Mouse (Mus musculus) hindbrain, embryonic 15.5 days (tissue): ENCODE data around the gene Gp1bb. TPM values are rescaled to one million over a fixed set of nuclear protein-coding genes. Genes with fewer than 3 reads are reported as not detected.
A peak's percentile ranks its signal among the peaks of the same experiment; 100 is the strongest.

Source experiments
- ATAC-seq: fragments of 200-750 bp; cut with Nextera tagmentation; 2 replicates; pipeline ENCODE4 v1.8.0; 2017; ENCODE audit warnings: low read depth, moderate number of reproducible peaks, moderate TSS enrichment; ENCODE audit not compliant: low FRiP score
- H3K27ac ChIP-seq: fragments of 300-500 bp; sonication (generic); replicated peaks from 2 replicates; pipeline ENCODE4 v1.5.1; 2015; ENCODE audit warnings: mild to moderate bottlenecking, inconsistent platforms
- H3K27me3 ChIP-seq: fragments of 300-500 bp; sonication (generic); 2 replicates; pipeline ENCODE4 v1.6.1; 2015; ENCODE audit warnings: control low read depth, inconsistent platforms
- H3K36me3 ChIP-seq: fragments of 300-500 bp; sonication (generic); 2 replicates; pipeline ENCODE4 v1.6.1; 2015; ENCODE audit warnings: control low read depth, inconsistent platforms
- H3K4me1 ChIP-seq: fragments of 300-500 bp; sonication (generic); replicated peaks from 2 replicates; pipeline ENCODE4 v1.6.1; 2015; ENCODE audit warnings: control low read depth, inconsistent platforms
- H3K4me2 ChIP-seq: fragments of 300-500 bp; sonication (generic); 2 replicates; pipeline ENCODE4 v1.6.1; 2015; ENCODE audit warnings: moderate library complexity, mild to moderate bottlenecking, inconsistent platforms
- H3K4me3 ChIP-seq: fragments of 300-500 bp; sonication (generic); 2 replicates; pipeline ENCODE4 v1.5.1; 2015; ENCODE audit warnings: mild to moderate bottlenecking, inconsistent platforms
- H3K9ac ChIP-seq: fragments of 300-500 bp; sonication (generic); 2 replicates; pipeline ENCODE4 v1.6.1; 2015; ENCODE audit warnings: inconsistent platforms
- H3K9me3 ChIP-seq: fragments of 300-500 bp; sonication (generic); 2 replicates; pipeline ENCODE4 v1.6.1; 2016; ENCODE audit warnings: control low read depth, inconsistent platforms
- WGBS: fragments of 180-500 bp; shearing (Covaris S2); methylation state at CpG from one replicate; pipeline ENCODE4 v1.1.7; 2015; 5-methylcytosine and 5-hydroxymethylcytosine counted together
- polyA plus RNA-seq: library from polyadenylated mRNA; unstranded; fragments of >200 nt; fragmentation: Nextera tagmentation; extraction: Ambion mirVana; gene quantifications from 2 replicates; pipeline ENCODE4 v1.2.1, GENCODE M21; 2015

Gp1bb gene
- polyA plus RNA-seq, 1 experiment from 2014 or later, result 14.8 TPM

DNA sequence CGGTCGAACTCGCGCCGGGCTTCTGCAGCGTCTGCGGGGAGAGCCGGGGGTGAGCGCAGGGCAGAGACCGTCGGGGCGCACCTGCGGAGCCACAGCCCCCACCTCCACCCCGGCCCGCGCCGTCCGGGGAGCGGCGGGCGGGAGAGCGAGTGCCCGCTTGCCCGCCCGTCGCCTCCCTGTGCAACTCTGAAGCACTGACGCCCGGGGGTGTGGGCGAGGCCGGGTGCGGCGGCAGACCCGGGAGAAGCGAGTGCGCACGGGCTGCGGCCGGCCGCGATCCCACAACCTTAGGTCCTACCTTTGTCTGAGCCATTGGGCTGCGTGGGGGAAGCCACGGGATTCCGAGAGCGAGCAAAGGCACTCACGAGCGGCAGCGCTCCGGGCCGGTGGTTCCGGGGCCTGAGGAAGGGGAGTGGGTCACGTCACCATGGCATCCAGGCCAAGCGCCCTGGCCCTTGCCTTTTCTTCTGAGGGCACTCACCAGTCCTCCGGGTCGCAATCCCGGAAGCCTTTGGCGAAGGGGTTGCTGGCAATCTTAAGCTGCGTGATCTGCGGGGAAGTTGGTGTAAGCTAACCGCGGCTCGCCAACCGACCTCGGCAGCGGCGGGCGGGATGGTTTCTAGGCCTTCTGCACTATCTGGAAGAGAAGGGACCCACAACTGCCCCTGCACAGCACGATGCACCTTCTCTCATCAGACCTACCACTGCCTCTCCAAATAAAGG, 39.6 kb downstream of the Gp1bb start:
- no peak overlapping the region for H3K9ac ChIP-seq
- ATAC-seq, result peak; percentile 7; the same call in 1 of the 2 replicates
- 3% methylated on average over 57 of the region's 67 CpGs for WGBS

DNA sequence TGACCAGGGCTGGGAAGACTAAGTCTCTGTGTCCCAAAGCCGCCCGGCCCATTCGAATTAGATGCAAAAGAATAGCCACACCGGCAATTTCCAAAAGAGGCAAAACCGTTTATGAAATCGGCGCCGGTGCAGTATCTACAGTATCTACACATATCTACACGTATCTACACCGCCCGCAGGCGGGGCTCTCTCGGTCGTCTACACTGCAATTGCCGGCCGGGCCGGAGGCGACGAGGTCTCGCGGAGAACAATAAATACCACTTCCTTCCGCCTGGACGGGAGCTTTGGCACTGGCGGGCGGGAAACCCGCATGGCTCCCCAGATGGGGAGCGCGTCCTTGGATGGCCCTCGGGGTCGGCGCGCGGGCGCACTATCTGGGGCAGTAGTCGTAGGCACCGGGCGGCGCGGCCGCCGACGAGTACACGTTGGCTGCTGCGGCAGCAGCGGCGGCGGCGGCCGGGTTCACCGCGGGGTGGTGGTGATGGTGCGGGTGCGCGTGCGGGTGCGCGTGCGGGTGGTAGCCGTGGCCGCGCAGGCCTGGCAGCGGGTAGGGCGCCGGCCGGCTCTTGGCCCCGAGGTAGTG, 40.5 kb downstream of the Gp1bb start:
- WGBS, result under 1% methylated on average over 64 of the region's 66 CpGs
- Histone ChIP-seq H3K4me1 (peaks cover 28% of the 10 kb centered on the region), H3K27me3 (peaks cover 92% of the 10 kb centered on the region), H3K9ac (no peak overlapping the region; the same call in 1 of the 2 replicates), H3K4me2 (peak overlapping the region; percentile 62), H3K36me3 (no peaks in the 10 kb centered on the region), H3K4me3 (peak overlapping the region; percentile 39), H3K9me3 (no peaks in the 10 kb centered on the region), H3K27ac (no peak overlapping the region)
- ATAC-seq, result peak; percentile 13; the same call in 1 of the 2 replicates

More for the DNA sequence above, 39.6 kb downstream of the Gp1bb start:
- Histone ChIP-seq H3K4me2 (peak overlapping the region; percentile 62), H3K27me3 (peaks cover 88% of the 10 kb centered on the region), H3K4me3 (peak overlapping the region; percentile 39), H3K27ac (no peak overlapping the region), H3K9me3 (no peaks in the 10 kb centered on the region), H3K4me1 (peaks cover 33% of the 10 kb centered on the region), H3K36me3 (no peaks in the 10 kb centered on the region)

DNA sequence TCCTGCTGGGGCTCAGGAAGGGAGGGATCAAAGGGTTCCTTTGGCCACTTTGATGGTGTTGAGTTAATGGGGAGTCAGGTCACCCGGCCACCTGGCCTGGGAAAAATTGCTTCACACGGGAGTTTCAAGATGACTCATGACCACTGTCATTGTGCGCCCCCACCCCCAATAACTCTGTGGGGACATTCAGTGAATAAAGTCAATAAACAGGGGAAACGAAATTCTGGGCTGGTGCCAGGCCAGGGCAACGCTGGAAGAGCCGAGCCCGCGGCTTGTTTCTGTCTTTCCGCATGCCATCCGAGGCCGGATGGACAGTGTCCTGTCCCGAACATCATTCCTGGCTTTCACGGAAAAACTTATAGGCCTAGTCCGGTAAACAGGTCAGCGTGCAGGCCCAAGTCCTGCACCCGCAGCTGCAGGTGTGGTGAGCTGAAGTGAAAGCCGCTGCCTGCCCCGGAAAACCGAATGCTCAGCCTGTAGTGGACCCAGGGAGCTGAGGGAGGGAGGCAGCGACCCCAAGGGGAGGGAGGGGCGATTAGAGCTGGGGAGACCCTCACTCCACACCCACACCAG, 41.1 kb downstream of the Gp1bb start:
- Histone ChIP-seq H3K4me3 (peak overlapping the region; percentile 39), H3K36me3 (no peaks in the 10 kb centered on the region), H3K4me2 (peak overlapping the region; percentile 62), H3K9me3 (no peaks in the 10 kb centered on the region), H3K4me1 (peaks cover 22% of the 10 kb centered on the region), H3K27me3 (peaks cover 90% of the 10 kb centered on the region), H3K9ac (no peak overlapping the region), H3K27ac (no peak overlapping the region)
- no peak for ATAC-seq
- 3% methylated on average over 21 of the region's 21 CpGs for WGBS

DNA sequence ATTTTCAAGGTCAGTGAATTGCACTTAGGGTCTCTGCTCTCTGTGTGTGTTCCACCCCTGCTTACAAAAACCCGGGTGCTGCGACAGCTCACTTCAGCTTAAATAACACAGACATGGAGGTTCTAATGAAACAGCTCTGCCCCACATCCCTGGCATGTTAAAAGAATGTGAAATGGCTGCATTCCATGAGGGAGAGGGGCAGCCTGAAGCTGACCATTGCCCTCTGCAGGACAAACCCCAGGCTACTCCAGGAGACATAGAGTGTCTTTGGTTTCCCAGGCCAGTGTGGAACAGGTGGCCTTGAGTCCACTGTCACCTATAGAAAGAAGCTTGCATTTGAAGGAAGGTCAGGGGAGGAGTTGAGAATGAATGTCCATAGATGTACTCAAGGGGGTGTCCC, 41.8 kb downstream of the Gp1bb start:
- Histone ChIP-seq H3K27me3 (peaks cover 82% of the 10 kb centered on the region), H3K9me3 (no peaks in the 10 kb centered on the region), H3K4me3 (no peak overlapping the region), H3K36me3 (no peaks in the 10 kb centered on the region), H3K4me1 (peaks cover 19% of the 10 kb centered on the region), H3K9ac (no peak overlapping the region), H3K27ac (no peak overlapping the region), H3K4me2 (no peak overlapping the region)
- no peak for ATAC-seq
- 23% methylated on average over 2 of the region's 2 CpGs for WGBS

DNA sequence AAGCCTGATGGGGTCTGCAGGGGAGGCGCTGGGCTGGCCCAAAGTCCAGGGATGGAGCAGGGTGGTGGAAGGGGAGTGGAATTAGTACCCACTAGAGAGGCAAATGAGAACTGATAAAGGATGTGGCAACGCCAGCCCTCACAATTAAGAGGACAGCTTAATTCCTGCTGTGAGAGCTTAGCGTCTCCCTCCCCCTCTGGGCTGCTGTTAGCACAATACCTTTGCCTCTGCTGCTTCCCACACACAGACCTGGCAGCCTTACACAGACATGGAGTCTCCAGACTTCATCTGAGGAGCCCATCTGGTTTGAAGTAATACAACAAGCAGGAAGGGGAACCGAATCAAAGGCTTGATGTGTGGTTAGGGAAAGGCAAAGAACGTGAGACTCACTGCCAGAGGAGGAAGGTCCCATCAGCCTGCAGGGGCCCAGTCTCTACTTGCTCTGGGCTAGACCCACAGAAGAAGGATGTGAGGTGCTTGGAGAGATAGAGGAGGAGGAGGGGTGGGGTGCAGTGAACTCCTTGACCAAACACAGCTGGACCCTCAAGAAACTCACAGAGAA, 44.5 kb downstream of the Gp1bb start:
- Histone ChIP-seq H3K27me3 (peaks cover 57% of the 10 kb centered on the region), H3K4me2 (no peak overlapping the region), H3K4me1 (peaks cover 19% of the 10 kb centered on the region), H3K9me3 (no peaks in the 10 kb centered on the region), H3K4me3 (no peak overlapping the region), H3K9ac (no peak overlapping the region), H3K27ac (no peak overlapping the region), H3K36me3 (no peaks in the 10 kb centered on the region)
- WGBS, result 26% methylated on average over 5 of the region's 5 CpGs
- no peak for ATAC-seq

DNA sequence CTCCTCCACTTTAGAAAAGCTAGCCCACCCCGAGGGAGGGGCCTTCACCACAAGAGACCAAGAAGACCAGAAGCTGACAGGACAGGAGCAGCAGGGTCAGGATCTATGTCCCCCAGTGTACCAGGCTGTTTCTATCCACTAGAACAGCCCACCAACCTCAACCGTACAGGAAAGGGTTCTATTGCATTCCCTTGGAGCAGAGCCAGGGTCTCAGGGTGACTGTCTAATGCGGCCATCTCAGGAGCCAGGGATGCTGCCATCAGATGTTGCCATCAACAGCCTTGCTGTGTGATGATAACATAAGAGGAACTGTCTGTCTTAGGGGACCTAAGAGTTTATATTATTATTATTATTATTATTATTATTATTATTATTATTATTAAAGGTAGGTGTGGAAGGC, 45.1 kb downstream of the Gp1bb start:
- WGBS, result 47% methylated on average over 3 of the region's 3 CpGs
- peaks cover 13% of the 10 kb centered on the region for H3K4me1 ChIP-seq
- peaks cover 51% of the 10 kb centered on the region for H3K27me3 ChIP-seq
- no peaks in the 10 kb centered on the region for H3K36me3 ChIP-seq
- ATAC-seq, result no peak
- no peak overlapping the region for H3K4me2 ChIP-seq
- H3K27ac ChIP-seq, result no peak overlapping the region
- no peak overlapping the region for H3K4me3 ChIP-seq
- no peak overlapping the region for H3K9ac ChIP-seq
- H3K9me3 ChIP-seq, result no peaks in the 10 kb centered on the region

DNA sequence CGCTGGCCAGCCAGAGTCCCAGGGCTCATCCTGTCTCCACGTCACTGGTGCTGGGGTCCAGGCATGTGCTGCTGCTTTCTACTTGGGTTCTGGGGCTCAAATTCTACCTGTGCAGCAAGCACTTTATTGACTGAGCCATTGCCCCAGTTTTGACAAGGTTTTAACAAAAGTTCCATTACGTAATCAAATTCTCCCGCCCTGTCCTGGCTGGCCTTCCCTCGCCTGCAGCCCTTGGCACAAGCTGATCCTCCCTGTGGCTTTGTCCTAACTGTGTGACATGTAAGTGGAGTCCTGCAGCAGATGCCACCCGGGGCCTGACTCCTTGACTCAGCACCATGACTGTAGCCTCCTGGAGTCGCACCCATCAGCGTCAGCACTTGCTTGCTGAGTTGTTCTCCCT, 48.0 kb downstream of the Gp1bb start:
- Histone ChIP-seq H3K4me2 (no peak overlapping the region), H3K4me1 (no peaks in the 10 kb centered on the region), H3K27me3 (peaks cover 23% of the 10 kb centered on the region), H3K9me3 (no peaks in the 10 kb centered on the region), H3K36me3 (no peaks in the 10 kb centered on the region), H3K27ac (no peak overlapping the region), H3K4me3 (no peak overlapping the region), H3K9ac (no peak overlapping the region)
- WGBS, result 80% methylated on average over 8 of the region's 8 CpGs
- ATAC-seq, result no peak

Other genes with a start within 250 kb of the Gp1bb start
- gene Txnrd2, start 196.0 kb downstream of the Gp1bb start, polyA plus RNA-seq, result 31.0 and 31.7 TPM in 2 replicates
- 106 and 113 TPM in 2 replicates for gene Comt, start 195.6 kb downstream of the Gp1bb start, polyA plus RNA-seq
- gene Gnb1l, start 123.7 kb downstream of the Gp1bb start, polyA plus RNA-seq, result 14.8 and 16.7 TPM in 2 replicates
- 2.9 and 3.4 TPM in 2 replicates for gene Rtl10, start 123.5 kb downstream of the Gp1bb start, polyA plus RNA-seq
- 1.1 and 1.2 TPM in 2 replicates for gene Tbx1, start 31.7 kb downstream of the Gp1bb start, polyA plus RNA-seq
- gene Gm49601, start 4.0 kb upstream of the Gp1bb start, polyA plus RNA-seq, result 14.8 and 18.8 TPM in 2 replicates
- 192 and 212 TPM in 2 replicates for gene Sept5, start 7.6 kb upstream of the Gp1bb start, polyA plus RNA-seq
- 110 and 117 TPM in 2 replicates for gene Cldn5, start 154.4 kb upstream of the Gp1bb start, polyA plus RNA-seq
- gene Ufd1, start 189.4 kb upstream of the Gp1bb start, polyA plus RNA-seq, result 105 and 109 TPM in 2 replicates
- 11.1 and 11.3 TPM in 2 replicates for gene Cdc45, start 189.6 kb upstream of the Gp1bb start, polyA plus RNA-seq
- gene 2510002D24Rik, start 214.2 kb upstream of the Gp1bb start, polyA plus RNA-seq, result 39.2 and 44.8 TPM in 2 replicates
- gene Gm28539, start 214.2 kb upstream of the Gp1bb start, polyA plus RNA-seq, result 0.17 TPM in 1 of 2 replicates, not detected in the other